Mouse (Mus musculus): ENCODE data around the gene Llgl2. TPM values are rescaled to one million over a fixed set of nuclear protein-coding genes. Genes with fewer than 3 reads are reported as not detected.

Llgl2 gene
- total RNA-seq, 1 experiment from 2014 or later: 11.8 TPM

- no peak for DNase-seq
Measured at GRCm38 (mm10) chr11:115878071-115878470, 54.2 kb downstream of the Llgl2 start.

GRCm38 (mm10) chr11:115881002-115881401 lies 57.2 kb downstream of the Llgl2 start:
- DNase-seq: peak; percentile 62

- DNase-seq: no peak
Measured at GRCm38 (mm10) chr11:115883251-115883650, 59.4 kb downstream of the Llgl2 start.

GRCm38 (mm10) chr11:115884361-115884760 lies 60.5 kb downstream of the Llgl2 start:
- DNase-seq: no peak

GRCm38 (mm10) chr11:115885281-115885680 lies 61.4 kb downstream of the Llgl2 start:
- no peak for DNase-seq

- peak; percentile 25 for DNase-seq
Measured at GRCm38 (mm10) chr11:115886446-115886845, 62.6 kb downstream of the Llgl2 start.

GRCm38 (mm10) chr11:115888020-115888419 lies 64.2 kb downstream of the Llgl2 start:
- DNase-seq: no peak

DNA sequence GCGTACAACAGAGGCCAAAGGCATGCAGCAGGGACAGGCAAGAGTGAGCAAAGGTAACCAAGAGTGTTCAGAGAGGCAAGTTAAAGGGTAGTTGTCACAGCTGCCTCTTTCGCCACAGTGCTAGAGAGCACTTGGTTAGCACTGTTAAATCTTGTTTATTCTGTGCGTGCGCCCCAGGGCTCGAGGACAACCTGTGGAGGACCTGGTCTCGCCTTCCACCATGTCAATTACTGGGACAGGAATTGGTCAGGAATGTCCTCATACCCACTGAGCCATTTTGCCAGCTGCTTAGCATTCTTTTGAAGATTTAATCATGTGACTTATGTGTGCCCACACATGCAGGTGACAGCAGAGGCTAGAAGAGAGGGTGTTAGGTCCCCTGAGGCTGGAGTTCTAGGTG lies 65.3 kb downstream of the Llgl2 start:
- DNase-seq: no peak

DNA sequence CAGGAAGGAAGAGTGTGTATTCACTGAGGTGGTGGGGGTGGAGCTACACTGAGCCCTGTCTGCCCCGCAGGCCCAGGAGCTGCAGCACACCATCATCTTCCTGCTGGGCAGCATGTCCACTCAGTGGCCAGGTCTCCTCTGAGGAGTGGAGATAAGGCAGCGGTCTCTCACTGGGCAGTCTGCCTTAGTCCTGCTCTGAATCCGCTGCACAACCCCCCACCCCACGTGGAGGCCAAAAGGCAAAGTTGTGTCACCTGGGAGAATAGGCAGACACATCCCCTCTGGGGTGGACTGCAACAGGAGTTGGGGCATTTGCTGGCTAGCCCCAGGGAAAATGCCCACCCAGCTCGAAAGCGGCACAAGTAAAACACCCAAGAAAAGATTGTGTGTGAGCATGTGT lies 68.4 kb downstream of the Llgl2 start:
- no peak for DNase-seq

DNA sequence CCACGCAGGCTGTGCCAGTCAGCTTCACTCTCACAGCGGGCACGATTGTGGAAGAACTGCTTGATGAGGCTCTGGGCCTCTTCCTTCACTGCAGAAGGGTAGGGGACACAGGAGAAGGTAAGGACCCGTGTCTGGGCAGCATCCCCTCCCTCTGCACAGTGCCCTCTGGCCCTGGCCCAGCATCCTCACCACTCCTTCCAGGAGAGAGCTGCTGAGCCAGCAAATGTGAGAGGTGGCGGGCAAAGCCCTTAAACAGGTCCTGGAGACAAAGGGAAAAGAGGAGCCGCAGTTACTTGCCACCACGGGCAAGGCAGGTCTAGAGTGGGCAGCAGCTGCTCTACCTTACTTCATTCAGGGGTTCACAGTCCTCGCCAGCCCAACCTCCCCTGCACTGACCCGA lies 69.2 kb downstream of the Llgl2 start:
- no peak for DNase-seq

DNA sequence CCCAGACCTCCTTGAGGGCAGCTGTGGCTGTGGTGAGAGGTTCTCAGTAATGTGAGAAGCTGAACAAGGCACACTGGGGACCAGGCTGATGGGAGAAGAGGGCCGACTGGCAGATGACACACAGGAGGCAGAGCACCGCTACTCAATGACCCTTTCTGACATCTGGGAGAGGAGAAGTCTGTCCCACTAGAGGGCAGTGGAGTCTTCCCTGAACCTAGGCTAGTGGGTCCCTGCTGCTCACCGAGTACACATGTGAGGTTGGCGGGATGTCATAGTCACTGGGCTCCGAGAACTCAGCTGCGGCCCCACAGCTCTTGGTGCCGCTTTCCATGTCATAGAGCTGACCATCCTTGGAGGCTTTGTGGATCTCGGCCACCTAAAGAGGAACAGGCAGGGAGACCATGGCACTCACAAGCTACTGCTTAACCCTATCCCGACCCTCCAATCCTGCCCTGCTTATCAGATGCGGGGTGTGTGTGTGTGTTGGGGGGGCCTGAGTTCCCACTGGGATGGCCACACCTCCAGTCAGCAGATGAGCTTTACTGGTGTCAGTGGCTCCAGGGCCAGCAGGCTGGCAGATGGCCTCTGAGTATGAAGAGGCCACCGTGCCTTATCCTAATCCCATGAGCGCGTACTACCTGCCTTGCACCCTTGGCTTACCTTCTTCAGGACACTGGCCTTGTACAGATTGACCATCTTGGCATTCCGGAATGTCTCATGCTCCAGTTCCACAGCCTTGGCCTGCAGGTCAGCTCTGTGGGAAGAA lies 71.1 kb downstream of the Llgl2 start:
- DNase-seq: no peak

DNA sequence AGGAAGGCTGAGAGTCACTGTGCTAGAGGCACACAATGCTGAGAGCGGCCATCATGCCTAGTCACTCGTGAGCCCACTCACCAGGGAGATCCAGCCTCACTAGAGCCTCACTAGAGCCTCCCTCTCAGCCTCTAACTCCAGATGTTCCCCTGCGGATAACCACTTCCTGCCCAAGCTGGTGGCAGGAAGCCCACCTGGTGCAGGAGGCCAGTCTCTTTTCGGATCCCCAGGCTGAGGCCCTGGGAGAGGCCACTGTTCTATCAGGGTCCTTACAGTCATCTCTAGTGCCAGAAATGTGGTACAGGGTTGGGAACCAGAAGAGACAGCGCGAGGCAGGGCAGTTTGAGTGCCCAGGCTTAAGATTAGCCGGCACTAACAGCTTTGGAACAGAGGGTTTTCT lies 74.6 kb downstream of the Llgl2 start:
- DNase-seq: no peak

- DNase-seq: peak; percentile 34
Measured at GRCm38 (mm10) chr11:115898886-115899285, 75.0 kb downstream of the Llgl2 start.

DNA sequence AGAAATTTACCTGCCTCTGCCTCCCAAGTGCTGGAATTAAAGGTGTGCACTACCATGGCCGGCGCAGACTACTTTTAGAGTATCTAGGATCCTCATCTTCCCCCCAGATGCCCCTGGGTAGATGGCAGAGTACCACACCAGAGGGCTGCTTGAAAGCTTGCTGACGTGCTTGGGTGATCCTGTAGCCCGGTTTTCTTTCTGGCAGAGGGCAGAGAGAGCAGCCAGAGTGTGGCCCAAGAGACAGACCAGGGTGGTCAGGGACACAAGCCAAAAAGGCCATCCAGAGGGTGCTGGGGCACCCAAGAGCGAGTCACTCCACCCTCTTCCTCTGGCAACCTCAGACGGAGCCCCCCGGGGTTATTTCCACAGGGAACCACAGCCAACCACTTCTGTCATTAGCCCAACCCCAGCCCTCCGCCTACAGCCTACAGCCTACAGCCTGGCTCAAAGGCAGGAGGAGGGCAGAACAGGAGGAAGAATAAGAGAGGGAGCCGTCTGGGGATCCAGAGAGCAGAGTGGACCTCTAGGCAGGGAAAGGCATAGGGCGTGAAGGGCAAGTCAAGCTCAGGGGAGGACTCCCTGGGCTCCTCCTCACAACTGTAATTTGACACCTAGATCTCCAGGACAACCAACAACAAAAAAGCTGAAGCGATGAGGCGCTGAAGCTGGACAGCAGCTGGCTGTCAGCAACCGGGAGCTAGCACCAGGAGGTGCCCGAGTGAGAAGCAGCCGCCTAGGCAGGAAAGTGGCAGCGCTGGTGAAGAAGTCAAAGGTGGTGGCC lies 75.8 kb downstream of the Llgl2 start, which contains the start of gene Smim5:
Gene Smim5 (plus strand): TSS at position 481 of the 781 bp plus-strand sequence.
- DNase-seq: no peak

DNA sequence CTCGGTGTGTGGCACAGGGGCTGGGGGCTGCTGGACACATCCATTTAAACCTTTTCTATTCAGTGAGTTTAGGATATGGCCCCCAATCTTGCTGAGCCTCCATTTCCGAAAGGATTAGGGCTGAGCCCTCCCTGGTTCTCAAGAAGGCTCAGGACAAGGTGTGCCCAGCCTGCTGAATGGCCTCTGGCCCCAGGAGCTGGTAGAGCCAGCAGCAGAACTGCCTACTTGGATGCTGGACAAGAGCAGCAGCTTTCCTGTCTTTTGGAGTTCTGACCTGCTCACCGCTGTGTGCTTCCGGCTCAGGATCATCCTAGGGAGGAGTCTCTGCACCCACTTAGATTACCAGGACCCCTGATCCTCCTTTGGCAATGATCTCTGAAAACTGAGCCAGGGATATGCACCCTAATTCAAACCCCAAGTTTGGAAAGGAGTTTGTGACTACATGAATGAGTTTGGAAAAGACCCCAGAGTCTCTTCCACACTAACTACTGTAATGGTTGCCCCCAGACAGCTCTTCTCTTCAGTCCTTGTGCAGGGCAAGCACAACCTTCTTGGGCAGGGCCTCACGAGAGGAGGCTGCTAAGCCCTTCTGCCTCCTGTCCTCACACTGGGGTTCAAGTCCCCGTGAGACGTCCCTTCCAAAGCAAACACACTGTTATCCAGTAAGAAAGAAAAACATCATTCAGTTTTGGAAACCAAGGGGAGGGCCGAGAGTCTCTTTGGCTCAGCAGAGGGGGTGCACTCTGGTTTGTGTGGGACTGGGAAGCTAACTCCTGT lies 76.9 kb downstream of the Llgl2 start:
- no peak for DNase-seq

DNA sequence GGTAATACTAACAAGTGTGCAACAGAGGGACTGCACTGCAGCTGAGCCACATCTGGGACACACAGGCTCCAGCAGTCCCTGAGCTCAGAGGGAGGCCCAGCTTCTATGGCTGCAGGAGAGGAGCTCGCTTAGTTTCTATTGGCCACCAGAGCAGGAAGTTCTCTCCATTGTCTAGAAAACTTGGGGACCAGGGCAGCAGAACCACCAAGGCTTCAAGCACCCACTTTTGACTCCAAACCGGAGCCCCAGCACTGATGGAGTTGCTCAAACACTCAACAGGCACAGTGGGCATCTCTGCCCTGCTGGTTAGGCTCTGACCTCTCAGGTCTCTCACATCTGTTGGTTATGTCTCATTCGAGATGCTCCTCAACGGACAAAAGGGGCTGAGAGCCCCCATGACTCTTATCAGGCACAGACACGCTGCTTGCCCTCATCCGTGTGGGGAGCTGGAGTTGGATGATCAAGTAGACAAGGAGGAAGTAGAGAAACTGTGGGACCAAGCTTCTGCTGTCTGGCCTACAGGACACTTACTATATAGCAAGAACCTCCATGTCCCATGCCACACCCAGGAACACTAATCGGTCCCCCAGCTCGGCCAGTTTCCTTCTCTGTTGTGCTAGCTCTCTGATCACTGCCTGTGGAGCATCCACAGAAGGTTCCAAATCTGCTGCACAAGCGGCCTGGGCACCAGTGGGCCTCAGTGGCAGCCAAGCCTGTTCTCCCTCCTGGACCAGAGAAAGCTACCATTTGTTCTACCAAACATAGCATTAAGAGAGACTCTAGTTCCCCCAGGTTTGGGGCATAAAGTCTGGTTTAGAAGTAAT lies 77.7 kb downstream of the Llgl2 start:
- no peak for DNase-seq

GRCm38 (mm10) chr11:115902177-115902576 lies 78.3 kb downstream of the Llgl2 start:
- no peak for DNase-seq

DNA sequence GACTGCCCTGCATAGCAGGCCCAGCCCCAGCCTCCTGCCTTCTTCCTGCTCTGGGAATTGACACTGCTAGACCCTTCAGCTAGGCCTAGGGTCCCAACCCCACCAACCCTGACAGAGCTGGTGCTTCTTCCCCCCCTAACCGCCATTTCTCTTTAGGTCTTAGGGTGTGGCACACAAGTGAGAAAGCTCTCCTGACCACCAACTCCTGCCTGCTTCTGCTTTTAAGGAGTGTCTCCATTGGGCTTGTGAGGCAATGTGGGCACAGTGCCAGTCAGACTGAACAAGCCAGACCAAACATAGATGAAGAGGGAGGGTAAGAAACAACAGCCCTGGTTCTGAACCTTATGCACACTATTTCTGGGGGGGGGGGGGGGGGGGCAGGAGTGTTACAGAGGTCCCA lies 79.0 kb downstream of the Llgl2 start:
- DNase-seq: peak; percentile 30

GRCm38 (mm10) chr11:115903384-115904230 lies 79.8 kb downstream of the Llgl2 start:
- no peak for DNase-seq

DNA sequence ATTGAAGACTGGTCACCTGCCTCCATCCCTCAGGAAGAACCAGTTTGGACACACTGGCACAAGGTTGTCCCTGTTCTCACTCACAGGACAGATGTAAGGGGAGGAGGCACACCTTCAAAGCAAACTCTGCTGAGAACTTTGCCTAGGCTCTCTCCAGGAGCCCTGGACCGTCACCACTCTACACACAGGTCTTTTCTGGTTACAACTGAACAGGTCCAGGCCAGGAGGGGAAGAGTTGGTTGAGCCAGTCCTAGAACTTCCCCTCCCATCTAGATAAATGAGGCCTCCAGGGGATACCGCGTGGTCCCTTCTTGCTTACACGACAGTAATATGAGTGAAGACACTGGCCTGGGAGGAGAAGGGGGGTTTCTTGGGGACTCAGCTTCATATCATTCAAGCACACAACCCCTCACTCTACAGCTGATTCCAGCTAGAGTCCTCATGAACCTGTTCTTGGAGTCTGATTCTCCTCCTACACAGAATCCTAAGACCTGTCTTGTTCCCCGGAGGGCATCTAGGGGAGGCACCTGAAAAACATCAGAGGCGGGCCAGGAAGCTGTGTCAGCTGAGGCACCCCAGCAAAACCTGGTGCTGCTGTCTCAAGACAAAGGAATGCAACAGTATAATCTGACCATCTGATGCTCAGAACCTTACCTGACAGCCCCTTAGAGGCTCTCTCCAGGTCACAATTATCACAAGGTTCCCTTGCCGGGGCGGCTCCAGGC lies 80.5 kb downstream of the Llgl2 start:
- no peak for DNase-seq

Data from adrenal gland, postnatal 25 days (tissue).